Mouse (Mus musculus): ENCODE results near the gene C4b. TPM values are rescaled to one million over a fixed set of nuclear protein-coding genes. Genes with fewer than 3 reads are reported as not detected.
"Not testable (repeated sequence)": the region's sequence is repeated elsewhere in the genome, so short reads cannot be mapped to it uniquely, and the experiment has no call there.

C4b gene
- polyA plus RNA-seq, 1 experiment, result 17.7 TPM

DNA sequence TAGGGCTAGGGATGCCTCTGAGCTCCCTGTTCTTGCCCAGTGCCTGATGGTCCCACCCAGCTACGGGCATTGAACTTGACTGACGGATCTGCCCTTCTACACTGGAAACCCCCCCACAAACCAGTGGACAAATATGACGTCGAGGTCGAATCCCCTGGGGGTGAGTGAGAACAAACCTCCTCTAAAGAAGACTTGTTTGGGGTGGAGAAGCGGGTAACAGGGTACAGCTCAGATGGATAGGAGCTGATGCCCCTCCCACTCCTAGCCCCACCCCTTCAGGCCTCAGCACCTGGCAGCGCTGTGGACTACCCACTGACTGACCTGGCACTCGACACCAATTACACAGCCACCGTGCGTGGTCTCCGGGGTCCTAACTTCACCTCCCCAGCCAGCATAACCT lies 26.3 kb downstream of the C4b start:
- no peak overlapping the region for H3K27ac ChIP-seq (replicated peaks; ENCODE audit: low read depth, low read length)
- no peaks in the 10 kb centered on the region for H3K4me1 ChIP-seq (ENCODE audit: control insufficient read depth, insufficient read depth, insufficient read length, low read length)
- no peak overlapping the region for H3K4me3 ChIP-seq (ENCODE audit: insufficient read depth, low read depth, low read length)

DNA sequence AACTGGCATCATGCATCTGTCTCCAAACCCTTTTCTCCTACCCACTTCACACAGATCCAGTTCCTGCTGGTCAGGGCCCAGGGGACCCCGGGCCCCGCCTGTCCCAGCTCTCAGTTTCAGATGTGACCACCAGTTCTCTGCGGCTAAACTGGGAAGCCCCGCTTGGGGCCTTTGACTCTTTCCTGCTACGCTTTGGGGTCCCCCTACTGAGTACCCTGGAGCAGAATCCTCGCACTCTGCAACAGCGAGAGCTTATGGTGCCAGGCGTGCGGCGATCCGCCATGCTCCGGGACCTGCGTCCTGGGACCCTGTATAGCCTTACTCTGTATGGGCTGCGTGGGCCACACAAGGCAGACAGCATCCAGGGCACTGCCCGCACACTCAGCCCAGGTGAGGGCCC lies 27.4 kb downstream of the C4b start:
- Histone ChIP-seq H3K4me1 (ENCODE audit: control insufficient read depth, insufficient read depth, insufficient read length, low read length) (no peaks in the 10 kb centered on the region), H3K27ac (replicated peaks; ENCODE audit: low read depth, low read length) (no peak overlapping the region), H3K4me3 (ENCODE audit: insufficient read depth, low read depth, low read length) (no peak overlapping the region)

DNA sequence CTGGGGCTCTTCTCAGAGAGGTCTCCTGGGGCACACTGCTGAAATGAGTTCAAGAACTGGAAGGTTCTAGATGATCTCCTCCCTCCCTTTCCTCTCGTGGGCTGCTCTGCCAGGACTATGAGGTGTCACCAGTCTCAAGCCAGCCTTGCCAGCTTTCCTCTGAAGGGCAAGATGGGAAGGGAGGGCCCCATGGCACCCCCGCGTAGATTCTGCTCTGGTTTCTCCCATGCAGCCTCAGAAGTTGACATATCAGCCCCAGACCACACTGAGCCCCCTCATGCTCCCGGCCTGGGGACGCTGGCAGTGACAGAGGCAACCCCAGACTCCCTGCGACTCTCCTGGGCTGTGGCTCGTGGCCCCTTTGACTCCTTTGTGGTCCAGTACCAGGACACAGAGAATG lies 28.2 kb downstream of the C4b start:
- H3K27ac ChIP-seq (replicated peaks; ENCODE audit: low read depth, low read length); H3K4me3 ChIP-seq (ENCODE audit: insufficient read depth, low read depth, low read length): not testable (repeated sequence)

DNA sequence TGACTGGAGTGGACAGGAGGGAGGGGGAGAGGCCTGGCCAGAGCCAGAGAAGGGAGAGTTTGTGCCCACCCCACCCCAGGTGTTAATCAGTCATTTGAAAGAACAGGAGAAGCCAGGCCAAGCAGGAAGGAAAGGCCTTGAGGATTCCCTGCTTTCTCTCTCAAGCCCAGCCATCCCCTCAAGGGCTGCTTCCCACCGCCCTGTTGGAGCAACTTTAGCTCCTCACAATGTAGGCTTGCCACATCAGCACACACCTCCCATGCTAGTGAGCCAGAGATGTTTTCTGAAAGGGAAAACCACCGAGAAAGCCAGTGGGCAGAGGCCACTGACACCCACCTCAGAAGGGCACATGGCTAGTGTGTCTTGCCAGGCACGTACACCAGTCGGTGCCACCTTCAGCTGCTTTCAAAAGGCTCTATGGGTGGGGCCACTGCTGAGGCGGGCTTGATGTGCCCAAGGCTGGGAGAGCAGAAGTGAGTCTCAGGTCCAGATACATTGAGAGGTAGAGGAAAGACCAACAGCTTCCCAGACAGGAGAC lies 28.7 kb downstream of the C4b start:
- H3K4me1 ChIP-seq (ENCODE audit: control insufficient read depth, insufficient read depth, insufficient read length, low read length); H3K4me3 ChIP-seq (ENCODE audit: insufficient read depth, low read depth, low read length): not testable (repeated sequence)

More for the DNA sequence above, 28.2 kb downstream of the C4b start:
- not testable (repeated sequence) for H3K4me1 ChIP-seq (ENCODE audit: control insufficient read depth, insufficient read depth, insufficient read length, low read length)

DNA sequence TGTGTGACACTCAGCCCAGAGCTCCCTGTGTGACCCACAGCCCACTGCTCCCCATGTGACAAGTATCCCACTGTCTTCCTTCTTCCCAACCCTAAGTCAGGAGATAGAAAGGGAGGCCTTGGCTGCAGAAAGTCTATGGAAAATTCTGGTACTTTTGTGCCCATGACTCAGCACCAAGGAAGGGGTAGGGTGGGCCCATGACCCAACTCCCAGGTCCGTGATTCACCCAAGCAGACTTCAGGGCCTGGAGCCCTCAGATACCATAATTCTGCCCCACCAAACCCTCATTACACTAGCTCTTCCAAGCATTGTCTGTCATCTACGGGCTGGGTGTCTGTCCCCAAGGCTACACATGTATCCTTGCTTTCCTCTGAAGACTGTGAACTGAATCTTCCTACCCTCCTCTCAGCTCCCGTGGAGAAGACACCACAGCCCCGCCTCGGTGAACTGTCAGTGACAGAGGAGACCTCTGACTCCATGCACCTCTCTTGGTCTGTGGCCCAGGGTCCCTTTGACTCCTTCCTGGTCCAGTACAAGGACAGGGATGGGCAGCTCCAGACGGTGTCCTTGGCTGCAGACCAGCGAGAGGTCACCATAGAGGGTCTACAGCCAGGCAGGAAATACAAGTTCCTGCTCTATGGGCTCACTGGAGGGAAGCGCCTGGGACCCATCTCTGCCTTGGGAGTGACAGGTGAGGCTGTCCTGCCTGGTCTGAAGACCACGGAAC lies 29.3 kb downstream of the C4b start:
- not testable (repeated sequence) for H3K4me3 ChIP-seq (ENCODE audit: insufficient read depth, low read depth, low read length); H3K4me1 ChIP-seq (ENCODE audit: control insufficient read depth, insufficient read depth, insufficient read length, low read length); H3K27ac ChIP-seq (replicated peaks; ENCODE audit: low read depth, low read length)

More for the DNA sequence above, 28.7 kb downstream of the C4b start:
- not testable (repeated sequence) for H3K27ac ChIP-seq (replicated peaks; ENCODE audit: low read depth, low read length)

DNA sequence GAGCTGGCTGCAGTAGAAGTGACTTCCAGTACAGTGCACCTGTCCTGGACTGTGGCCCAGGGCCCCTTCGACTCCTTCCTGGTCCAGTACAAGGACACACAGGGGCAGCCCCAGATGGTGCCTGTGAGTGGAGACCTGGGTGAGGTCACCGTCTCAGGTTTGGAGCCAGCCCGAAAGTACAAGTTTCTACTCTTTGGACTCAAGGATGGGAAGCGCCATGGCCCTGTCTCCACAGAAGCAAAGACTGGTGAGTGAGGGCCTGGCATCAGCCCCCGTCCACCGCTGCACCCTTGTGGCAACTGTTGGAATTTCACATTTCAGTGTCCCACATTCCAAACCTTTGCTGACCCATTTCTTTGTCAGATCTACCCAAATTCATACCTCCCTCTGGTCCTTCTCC lies 30.7 kb downstream of the C4b start:
- H3K4me3 ChIP-seq (ENCODE audit: insufficient read depth, low read depth, low read length), result no peak overlapping the region

DNA sequence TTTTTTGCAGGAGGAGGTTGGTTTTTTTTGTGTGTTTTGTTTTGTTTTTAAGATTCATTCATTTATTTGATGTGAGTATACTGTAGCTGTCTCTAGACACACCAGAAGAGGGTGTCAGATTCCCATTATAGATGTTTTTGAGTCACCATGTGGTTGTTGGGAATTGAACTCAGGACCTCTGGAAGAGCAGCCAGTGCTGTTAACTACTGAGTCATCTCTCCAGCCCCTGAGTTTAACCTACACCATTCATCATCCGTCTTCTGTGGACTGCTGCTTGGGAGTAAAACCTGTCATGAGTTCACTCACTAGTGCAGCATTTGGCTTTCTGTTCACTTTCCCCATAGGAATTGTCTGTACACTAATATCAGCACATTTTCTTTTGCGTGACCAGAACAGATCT lies 37.2 kb downstream of the C4b start:
- not testable (repeated sequence) for H3K4me3 ChIP-seq (ENCODE audit: insufficient read depth, low read depth, low read length); H3K27ac ChIP-seq (replicated peaks; ENCODE audit: low read depth, low read length); H3K4me1 ChIP-seq (ENCODE audit: control insufficient read depth, insufficient read depth, insufficient read length, low read length)

More for the DNA sequence above, 30.7 kb downstream of the C4b start:
- no peaks in the 10 kb centered on the region for H3K4me1 ChIP-seq (ENCODE audit: control insufficient read depth, insufficient read depth, insufficient read length, low read length)
- H3K27ac ChIP-seq (replicated peaks; ENCODE audit: low read depth, low read length), result no peak overlapping the region

DNA sequence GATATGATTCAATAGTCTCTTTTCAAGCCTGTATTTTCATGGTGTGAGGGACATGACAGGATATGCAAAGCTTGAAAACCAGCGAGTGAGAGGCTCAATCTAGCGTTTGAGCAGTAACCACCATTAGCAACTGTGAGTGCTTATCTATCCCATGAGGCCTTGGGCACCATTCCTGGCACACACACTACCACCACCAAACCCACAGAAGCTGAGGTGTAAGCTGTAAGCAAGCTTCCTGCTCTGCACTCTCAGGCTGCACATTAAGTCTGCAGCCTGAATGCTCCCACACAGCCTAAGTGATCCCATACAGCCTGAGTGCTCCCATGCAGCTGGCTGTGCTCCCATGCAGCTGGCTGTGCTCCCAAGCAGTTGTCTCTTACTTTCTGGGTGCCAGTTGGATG lies 43.0 kb downstream of the C4b start:
- H3K27ac ChIP-seq (replicated peaks; ENCODE audit: low read depth, low read length), result 0 out of 2 replicates have a peak overlapping the region, but pooled peaks have one; percentile 18
- no peak overlapping the region for H3K4me3 ChIP-seq (ENCODE audit: insufficient read depth, low read depth, low read length)
- H3K4me1 ChIP-seq (ENCODE audit: control insufficient read depth, insufficient read depth, insufficient read length, low read length), result peaks cover 2% of the 10 kb centered on the region; the same call in 1 of the 2 replicates

DNA sequence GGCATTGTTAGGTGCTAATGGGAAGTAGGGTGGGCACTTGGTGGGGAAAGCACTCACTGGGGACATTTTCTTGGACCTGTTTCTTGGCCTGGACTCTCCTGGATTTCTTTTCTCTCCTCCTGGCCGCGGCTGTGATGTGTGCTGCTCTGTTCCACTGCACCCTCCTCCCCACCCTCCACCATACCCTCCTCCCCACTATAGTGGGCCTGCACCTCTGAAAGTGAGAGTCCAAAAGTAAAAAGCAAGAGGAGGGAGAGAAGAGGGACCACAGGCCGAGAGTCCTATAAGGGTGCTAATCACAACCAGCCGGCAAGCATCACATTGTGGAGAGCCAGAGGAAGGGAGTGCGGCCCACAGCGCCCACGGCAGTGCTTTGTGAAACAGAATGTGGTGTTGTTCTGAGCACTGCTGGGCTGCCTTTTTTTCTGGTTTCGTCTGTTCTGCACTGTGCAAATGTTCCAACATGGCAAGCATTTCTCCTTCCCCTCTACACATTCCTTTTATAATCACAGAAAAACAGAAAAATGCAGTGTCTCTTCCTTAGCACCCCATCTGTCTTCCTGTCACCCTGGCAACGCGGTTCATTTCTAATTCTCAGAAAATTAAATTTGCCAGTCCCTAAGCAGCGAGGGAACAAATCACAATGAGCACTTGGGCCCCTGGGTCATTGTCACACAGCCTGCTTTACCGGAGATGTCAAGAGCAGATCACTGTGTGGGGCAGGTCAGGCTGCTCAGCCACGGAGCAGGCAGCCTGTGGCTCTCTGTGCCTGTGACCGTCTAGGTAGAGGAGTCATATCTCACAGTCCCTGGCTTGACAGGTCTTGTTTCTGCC lies 43.9 kb downstream of the C4b start:
- Histone ChIP-seq H3K4me3 (ENCODE audit: insufficient read depth, low read depth, low read length) (no peak overlapping the region), H3K4me1 (ENCODE audit: control insufficient read depth, insufficient read depth, insufficient read length, low read length) (peaks cover 2% of the 10 kb centered on the region; the same call in 1 of the 2 replicates), H3K27ac (replicated peaks; ENCODE audit: low read depth, low read length) (no peak overlapping the region)

DNA sequence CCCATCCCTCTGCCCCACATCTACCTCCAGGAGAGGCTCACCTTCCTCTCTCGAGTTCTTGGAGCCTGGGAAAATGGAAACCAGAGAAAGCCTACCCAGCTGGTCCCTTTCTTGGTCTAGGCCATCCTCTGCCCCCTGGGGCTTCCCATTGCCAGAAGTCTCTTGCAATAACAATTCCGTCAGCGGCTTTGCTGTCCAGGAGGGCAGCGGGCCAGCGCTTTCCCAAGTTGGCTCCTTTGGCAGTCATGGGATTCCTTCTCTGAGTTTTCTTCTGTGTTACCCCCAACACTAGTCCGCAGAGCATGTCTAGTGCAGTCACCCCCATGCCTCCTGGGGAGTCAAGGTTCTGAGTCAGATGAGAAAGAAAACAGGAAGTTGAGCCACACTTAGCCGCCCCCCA lies 50.8 kb downstream of the C4b start:
- H3K27ac ChIP-seq (replicated peaks; ENCODE audit: low read depth, low read length), result peak overlapping the region; percentile 61
- H3K4me3 ChIP-seq (ENCODE audit: insufficient read depth, low read depth, low read length), result no peak overlapping the region
- H3K4me1 ChIP-seq (ENCODE audit: control insufficient read depth, insufficient read depth, insufficient read length, low read length), result peaks cover 15% of the 10 kb centered on the region

DNA sequence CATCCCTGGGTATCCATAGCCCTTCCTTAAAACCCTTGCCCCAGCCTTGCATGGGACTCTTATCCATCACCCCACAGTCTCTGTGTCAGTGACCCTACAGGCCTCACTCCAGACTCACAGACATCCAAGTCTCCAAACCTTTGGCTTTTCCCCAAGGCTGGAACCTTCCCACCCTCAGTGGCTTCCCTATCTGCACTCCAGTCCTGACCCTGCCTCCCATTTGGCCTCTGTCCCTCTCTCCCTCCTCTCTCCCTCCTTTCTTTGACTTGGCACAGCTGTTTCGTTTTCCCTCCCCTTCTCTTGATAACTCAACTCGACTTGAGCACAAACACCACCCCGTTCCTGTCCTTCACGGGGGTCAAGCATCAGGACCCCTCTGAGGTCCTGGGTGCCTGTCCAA lies 53.2 kb downstream of the C4b start:
- Histone ChIP-seq H3K27ac (replicated peaks; ENCODE audit: low read depth, low read length) (no peak overlapping the region), H3K4me1 (ENCODE audit: control insufficient read depth, insufficient read depth, insufficient read length, low read length) (peaks cover 15% of the 10 kb centered on the region), H3K4me3 (ENCODE audit: insufficient read depth, low read depth, low read length) (no peak overlapping the region)

DNA sequence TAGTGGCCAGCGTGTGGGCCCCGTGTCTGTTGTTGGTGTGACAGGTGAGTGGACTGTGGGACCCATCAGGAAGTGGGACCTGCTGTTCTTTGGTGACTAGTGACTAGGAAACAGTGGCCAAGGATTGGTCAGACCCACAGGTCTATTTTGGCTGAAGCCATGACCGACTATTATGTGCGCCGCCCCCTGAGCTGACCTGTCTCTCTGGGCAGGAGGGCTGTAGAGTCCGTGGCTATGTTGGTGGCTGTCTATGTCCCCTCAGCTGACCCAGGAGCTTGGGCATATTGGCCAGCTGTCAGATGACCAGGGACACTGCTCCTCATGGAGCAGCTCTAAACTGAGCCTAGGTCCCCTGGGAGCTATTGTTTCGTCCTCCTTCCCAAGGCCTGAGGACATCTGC lies 54.8 kb downstream of the C4b start:
- no peak overlapping the region for H3K4me3 ChIP-seq (ENCODE audit: insufficient read depth, low read depth, low read length)
- no peak overlapping the region for H3K27ac ChIP-seq (replicated peaks; ENCODE audit: low read depth, low read length)
- H3K4me1 ChIP-seq (ENCODE audit: control insufficient read depth, insufficient read depth, insufficient read length, low read length), result peaks cover 22% of the 10 kb centered on the region

DNA sequence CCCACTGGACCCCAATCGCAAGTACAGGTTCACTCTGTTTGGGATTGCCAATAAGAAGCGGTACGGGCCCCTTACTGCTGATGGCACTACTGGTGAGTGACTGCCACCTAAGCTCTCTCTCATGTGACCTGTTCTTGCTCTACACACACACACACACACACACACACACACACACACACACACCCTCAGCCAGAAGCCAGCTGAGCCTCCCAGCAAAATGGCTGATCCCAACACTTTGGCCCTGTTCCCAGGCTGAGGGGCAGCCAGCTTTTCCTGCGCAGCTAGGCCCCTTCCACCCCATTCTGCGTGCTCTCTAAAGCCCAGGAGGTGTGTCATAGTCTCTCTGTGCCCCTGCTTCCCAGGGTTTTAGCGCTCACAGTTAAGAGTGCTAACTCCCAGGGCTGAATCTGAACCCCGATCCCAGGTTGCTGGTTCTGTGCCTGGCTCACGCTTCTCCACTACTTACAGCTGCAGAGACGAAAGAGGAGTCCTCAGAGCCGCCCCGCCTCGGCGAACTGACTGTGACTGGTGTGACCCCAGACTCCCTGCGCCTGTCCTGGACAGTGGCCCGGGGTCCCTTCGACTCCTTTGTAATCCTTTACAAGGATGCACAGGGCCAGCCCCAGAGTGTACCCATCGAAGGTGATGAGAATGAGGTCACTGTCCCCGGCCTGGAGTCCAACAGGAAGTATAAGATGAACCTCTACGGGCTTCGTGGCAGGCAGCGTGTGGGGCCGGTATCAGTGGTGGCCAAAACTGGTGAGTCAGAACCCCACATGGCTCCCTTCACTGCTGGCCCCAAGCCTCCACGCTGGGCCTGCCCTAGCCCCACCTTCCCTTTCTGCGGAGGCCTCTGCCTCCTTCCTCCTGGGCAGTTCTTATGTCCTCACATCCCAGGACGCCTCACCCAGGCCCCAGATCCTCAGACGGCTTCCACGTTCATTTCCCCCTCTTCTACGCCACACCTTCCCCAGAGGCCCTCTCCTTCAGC lies 58.3 kb downstream of the C4b start:
- Histone ChIP-seq H3K4me3 (ENCODE audit: insufficient read depth, low read depth, low read length) (no peak overlapping the region), H3K4me1 (ENCODE audit: control insufficient read depth, insufficient read depth, insufficient read length, low read length) (peaks cover 33% of the 10 kb centered on the region), H3K27ac (replicated peaks; ENCODE audit: low read depth, low read length) (peak overlapping the region; percentile 40)

DNA sequence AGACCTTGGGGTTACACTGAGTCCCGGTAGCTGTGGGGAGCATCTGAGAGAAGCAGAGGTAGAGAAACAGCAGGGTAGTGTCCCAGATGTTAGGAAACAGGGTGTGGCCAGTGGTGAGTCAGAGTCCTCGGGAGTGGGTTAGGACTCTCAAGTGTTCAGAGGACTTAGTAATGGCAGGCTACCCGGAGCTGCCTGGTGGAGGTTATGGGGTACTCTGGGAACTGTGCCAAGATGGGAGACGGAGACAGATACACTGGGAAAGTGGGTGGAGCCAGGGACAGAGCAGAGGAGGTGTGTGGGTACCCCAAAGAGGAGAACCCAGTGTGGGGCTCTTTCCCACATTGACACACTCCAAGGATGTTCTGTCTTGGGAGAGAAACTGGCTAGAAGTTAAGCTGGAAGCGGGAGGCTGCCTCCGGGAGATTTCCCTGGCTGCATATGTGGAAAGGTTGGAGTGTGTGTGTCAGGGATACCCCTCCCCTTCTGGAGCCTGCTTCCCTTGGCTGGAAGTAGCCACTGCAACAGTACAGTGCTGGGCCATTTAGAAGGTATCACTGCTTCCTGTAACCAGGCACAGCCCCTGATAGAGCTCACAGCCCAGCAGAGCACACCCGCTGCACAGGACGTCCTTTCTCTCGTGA lies 59.3 kb downstream of the C4b start:
- peaks cover 33% of the 10 kb centered on the region for H3K4me1 ChIP-seq (ENCODE audit: control insufficient read depth, insufficient read depth, insufficient read length, low read length)
- peak overlapping the region; percentile 31 for H3K27ac ChIP-seq (replicated peaks; ENCODE audit: low read depth, low read length)
- H3K4me3 ChIP-seq (ENCODE audit: insufficient read depth, low read depth, low read length), result no peak overlapping the region

Measured in brown adipose tissue, adult 24 weeks (tissue).